Mouse (Mus musculus): Measurements from ENCODE around the gene Foxp1.

GRCm38 (mm10) chr6:99342416-99342815 is 180.1 kb downstream of the Foxp1 start:
- TF ChIP-seq CTCF (IDR thresholded peaks at IDR 0.05; ENCODE audit: low read depth) (no peak), EP300 (IDR thresholded peaks at IDR 0.05; ENCODE audit: low read depth) (no peak)
